Mouse (Mus musculus) hindlimb bud, embryonic 11.5 days (tissue): ENCODE results near the gene Rftn1.

Experiments
- DNase-seq: peaks from one replicate; pipeline ENCODE4 v3.0.0-alpha.2; 2012; ENCODE audit warnings: low read depth, low spot score; ENCODE audit errors: extremely low spot score

The Rftn1 gene

DNA sequence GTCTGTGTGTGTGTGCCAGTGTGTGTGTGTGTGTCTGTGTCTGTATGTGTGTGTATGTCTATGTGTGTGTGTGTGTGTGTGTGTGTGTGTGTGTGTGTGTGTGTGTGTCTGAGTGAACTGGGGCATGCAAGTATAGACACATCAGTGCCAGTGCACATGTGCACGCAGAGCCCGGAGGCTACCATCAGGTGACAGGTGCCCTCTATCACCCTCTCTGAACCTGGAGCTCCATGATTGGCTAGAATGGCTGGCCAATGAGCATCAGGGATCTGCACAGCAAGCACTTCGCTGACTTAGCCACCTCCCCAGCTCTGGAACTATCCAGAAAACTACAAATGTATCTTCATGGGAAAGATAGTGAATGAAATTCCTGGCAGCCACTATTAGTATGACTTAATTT lies 16.7 kb downstream of the Rftn1 start:
- no peak for DNase-seq

DNA sequence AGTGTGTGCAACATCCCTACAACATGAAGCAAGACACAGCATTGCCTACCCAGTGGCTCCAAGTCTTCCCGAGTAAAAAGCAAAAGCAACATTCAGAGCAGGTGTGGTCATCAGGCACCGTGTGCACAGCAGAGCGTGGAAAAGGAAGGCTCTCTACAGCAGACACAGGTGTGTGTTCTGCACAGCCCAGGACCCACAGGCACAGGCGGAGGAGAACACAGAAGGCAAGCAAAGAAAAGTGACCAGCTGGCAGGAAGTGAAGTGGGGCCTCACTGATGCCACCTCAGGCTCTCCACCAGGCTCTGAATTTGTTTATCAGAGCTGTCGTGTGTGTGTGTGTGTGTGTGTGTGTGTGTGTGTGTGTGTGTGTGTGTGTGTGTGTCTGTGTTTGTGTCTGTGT lies 17.1 kb downstream of the Rftn1 start:
- DNase-seq = no peak

DNA sequence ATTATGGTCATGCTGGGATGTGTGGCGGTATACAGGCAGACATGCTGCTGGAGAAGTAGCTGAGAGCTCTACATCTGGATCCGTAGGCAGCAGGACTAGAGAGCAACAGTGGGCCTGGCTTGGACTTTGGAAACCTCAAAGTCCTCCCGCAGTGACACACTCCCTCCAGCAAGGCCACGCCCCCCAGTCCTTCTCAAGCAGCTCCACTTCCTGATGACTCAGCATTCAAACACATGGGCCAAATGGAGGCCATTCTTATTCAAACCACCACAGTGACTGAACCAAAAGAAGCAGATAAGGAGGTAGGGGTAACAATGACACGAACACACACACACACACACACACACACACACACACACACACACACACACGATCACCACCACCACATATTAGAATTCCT lies 17.7 kb downstream of the Rftn1 start:
- no peak for DNase-seq

DNA sequence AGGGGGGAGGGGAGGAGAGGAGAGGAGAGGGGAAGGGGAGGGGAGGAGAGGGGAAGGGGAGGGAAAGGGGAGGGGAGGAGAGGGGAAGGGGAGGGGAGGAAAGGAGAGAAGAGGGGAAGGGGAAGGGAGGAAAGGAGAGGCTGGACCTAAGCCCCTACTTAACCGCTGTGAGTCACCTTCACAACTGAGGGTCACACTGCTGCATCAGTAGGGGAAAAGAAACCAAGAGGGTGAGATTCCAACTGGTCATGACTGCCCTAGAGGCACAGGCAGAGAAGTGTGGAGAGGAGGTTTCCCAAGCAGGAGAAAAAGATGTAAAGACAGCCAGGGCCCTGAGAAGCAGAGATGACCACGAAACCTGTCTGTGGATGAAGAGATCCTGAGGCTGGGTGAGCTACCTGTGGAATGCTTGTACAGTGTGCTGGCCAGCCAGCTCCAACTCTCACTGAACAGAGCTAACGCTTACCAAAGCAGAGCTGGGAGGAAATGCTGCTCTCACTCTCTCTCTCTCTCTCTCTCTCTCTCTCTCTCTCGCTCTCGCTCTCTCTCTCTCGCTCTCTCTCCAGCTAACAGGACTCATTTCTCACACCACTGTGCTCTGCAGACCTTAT lies 19.4 kb downstream of the Rftn1 start:
- no peak for DNase-seq

DNA sequence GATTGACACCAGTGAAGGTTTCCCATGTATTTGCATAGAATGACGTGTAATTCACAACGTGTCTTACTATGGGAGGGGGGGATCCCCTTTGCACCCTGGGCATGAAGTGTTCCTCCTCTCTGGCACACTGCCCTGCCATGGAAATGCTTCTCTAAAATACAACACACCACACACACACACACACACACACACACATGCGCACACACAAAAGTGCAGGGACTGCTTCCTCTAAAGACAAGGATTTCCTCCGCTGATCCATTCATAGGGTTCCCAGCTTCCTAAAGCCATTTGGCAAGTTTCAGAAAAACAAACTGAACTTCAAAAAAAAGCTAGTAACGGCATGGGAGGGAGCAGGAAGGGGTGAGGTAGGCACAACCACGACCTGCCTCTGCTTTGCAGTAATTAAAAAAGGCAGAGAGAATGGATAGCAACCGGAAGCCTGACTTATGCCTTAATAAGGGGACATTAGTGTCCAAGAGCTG lies 20.5 kb downstream of the Rftn1 start:
- DNase-seq = no peak

DNA sequence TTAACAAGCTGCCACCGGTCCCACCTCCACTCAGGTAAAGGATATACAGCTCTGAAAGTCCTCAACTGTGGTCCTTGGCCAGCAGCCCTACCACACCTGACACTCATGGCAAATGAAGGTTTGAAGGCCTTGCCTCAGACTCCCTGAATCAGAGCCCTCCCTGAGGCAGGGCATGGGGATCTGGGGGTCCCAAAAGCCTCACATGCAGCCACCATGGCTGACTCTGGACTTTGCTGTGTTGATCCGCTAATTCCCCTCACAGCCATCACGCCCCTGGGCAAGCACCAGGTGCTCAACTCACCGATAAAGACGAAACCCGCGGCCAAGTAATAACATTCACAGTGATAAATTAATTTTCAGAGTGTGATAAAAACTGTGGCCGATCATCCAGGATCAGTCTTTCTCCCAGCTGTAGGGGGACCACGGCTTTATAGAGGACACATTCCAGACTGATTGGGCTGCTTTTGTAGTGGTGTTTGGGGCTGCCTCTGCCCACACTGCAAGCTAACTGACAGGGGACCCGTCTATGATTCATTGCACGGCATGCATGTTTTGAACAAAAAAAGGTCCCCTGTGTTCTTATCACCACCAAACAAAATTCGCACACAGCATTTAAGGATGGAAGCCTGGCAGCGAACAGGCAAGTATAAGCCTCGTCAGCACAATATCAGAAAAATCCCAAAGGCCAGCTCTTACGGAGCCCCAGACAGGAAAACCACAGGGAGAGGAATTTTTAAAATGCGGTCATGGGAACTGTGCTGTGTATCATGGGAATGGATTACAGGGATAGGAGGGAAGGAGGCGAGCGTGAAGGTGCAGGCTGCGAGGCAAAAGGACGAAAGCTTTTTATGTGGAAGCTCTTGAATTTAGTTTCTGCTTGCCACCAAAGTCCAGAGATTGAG lies 29.3 kb downstream of the Rftn1 start:
- DNase-seq = no peak

DNA sequence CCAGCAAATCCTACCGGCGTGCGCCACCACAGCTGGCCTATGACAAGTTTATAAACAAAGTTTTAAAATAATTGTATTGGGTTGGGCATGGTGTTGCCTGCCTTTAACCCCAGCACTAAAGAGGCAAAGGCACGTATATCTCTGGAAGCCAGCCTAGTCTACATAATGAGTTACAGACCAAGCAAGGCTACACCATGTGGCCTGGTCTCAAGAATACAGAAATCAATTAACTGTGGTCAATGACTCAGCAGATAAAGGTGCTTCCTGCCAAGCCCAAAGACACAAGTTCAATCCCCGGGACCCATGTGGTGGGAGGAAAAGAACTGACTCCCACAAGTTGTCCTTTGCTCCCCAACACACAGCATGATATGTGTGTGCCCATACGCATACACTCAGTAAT lies 30.1 kb downstream of the Rftn1 start:
- DNase-seq = no peak

DNA sequence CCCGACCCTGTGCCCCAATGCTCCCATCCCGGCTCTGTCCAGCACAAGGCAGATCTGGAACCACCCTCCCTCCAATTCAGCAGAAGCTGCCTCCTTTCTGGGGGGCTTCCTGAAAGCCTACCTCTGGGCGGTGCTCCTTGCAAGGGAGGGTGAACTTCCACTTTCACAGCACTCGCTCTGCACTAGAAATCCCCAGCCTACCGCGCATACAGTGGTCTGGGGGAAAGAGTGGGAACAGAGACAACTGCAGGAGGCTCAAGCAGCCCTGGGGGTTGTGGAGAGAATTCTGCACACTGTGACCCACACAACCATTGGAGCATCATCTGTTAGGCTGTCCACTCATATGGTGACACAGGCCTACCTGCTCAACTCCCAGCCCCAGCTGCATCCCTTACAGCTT lies 30.7 kb downstream of the Rftn1 start:
- DNase-seq = no peak

DNA sequence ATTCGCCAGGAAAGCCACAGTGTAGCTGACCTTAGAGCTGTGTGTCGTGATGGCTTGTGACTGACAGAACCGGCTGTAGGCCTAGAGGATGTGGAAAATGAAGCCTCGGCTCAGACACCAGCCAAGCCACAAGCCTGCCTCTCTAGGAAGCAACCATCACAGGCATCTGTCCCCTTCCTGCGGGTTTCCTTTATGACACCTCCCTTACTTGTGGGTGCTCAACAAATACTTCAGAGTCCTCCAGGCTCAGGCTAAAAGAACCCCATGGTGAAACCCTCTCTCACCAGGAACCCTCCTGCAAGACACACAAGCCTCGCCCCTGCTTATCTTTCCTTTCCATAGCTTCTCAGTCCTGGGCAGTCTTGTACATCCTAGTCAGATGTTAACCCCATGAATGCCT lies 31.9 kb downstream of the Rftn1 start:
- DNase-seq = no peak

DNA sequence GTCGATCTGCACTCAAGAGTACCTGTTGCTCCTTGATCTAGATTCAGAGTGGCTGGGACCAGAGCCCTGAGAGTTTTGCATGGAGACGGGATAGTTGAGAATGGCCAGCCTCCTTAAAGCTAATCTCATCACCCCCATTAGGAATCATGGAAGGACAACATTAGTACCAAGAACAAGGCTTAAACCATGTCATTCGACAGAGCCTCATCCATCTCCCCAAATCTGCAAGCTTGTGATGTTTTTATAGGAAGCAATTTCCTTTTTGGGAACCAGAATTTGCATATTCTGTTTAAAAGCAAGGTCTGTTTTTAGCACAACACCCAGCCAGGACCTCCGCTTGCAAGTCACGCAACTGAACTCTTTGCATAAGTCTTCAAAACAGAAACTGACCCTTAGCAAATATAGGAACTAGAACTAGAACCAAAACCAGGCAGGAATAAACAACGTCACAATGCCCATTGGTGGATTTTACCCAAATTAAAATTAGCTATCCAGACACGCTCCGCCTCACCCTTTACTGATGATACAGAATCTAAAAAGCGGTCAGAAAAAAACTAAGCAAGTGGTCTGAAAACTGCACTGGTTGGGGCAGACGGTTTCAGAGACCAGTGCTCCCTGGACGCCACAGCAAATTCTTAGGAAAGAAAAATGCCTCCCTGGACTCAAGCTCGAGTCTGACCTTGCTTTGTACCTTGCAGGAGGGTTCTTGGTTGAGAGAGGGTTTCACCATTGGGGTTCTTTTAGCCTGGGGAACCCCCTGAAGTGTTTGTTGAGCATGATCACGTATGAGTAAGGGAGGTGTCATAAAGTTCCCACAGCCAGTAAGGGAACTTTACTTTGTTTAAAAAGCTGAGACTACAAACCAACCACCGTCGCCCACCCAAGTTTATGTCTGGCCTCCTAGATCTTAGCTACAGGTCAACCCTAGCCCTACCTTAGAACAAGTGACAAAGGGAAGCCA lies 33.0 kb downstream of the Rftn1 start:
- no peak for DNase-seq

DNA sequence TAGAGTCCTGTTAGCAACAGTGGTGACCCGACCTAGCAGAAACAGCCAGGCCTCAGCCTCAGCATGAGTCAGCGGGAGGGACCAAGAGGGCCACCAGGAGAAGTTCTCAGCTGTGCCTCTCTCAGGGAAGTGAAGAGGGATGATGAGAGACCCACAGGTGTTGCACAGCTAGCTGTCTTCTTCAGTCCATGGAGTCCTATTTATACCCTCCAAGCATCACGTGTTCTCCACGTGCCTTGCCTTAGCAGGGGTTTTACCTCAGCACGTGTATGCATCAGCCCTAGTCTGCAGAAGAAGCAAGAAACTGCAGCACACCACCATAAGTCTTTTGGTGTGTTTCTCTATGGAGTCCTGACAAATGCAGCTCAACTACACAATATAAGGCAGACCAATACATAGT lies 38.4 kb downstream of the Rftn1 start:
- no peak for DNase-seq

DNA sequence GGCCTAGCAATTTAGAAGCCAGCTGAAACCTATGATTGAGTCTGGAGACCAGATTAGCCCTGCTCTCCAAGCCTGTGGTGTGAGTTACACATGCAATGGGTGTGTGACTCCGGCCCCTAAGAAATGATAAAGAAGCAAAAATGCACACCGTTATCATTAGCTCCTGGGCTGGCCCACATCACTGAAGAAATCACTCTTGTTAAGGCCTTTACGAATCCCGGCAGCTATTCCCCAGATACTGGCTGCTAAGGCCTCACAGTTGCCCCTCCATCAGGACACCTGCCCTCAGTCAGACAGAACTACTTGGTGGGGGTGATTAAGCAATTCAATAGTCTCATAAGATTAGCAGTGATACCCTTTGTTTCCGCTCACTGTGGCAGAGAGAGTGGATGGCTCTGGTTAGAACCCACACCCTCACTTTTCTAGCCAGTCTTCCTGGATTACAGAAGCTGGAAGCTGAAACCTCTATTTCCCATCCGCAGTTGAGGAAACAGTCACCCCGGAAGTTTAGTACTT lies 39.2 kb downstream of the Rftn1 start:
- DNase-seq = no peak

DNA sequence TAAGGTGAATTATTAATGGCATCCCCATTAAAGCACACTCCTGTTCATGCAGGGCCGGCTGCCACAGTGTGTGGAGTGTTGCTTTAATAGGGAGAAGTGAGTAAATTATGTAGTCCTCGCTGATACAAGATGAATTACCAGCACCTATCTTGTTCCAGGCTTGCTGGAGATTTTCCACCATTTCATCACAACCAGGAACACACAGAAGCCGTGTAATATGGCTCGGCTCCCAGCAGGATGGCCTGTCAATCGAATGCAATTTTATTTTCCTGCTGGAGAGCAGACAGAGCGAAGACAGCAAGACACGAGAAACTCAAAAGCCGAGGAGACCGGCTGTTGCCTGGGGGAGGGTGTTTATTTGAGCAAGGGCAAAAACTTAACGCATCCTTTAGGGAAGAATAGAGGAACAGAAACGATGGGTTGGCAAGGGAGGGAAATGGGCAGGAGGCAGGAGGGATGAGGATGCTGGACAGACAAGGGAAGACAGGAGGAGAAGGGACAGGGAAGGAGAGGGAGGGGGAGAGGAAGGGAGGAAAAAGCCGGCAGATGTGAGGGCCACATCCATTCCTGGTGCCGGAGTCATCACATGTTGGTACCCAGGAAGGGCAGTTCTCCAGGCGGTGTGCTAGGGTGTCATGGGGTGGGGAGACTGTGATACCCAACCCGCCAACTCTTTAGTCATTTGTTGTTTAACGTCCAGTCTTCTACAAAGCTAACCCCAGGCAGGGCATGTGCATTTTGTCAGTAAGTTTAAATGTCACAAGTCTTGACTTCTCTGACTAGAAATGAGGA lies 39.9 kb downstream of the Rftn1 start:
- no peak for DNase-seq

DNA sequence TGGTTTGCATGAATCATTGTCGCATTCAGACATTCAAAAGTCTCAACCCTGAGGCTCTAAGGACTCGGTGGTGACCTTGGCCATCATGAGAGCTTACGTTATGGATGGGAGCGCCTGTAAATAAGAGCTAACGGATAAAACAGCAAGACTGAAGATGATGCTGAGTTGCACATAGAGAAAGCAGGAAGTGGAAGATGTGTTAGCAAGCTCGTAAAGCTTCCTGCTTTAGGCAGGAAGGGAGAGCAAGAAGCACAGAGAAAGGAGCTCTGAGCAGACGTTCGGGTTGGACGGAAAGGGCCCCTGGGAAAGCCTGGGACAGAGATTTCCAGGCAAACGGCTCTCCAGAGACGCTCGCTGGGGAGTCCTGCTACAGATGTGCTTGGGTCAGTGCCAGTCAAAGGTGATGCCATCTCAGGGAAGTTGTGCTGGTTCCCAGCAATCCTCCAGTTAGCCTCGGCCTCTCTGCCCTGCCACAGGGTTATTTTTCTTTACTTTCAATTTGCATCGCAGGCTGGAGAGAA lies 40.7 kb downstream of the Rftn1 start:
- DNase-seq = no peak

DNA sequence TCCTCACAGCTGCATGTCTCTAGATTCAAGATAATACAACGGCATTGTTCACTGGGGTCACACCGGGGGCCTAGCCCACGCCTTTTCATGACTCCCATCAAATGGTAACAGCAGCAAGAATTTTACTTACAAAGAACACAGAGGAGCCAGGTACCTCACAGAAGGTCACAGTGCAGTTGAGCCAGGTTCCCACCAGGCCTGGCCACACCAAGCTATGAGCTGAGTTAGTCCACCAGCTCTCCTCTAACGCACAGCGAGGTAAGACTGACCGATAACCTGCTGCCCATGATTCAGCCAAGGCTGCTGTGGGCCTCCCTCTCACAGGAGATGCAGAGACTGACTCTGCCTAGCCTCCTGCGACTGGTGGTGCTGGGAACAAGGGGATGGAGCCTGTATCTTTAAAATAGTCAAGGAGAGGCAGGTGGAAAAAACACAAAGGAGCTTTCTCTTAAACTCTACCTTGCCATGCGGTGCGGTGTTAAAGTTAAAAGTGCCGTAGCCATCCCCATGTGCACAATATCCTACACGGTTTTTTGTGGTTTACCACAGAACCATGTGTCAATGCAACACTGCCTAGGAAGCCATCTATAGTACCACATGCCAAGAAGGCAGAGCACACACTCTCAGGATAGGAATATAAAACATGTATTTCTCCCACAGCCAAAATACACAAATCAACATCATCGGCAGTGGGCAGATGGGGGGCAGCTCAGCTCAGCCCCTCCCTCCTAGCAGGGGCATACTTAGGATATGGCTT lies 42.5 kb downstream of the Rftn1 start:
- no peak for DNase-seq

DNA sequence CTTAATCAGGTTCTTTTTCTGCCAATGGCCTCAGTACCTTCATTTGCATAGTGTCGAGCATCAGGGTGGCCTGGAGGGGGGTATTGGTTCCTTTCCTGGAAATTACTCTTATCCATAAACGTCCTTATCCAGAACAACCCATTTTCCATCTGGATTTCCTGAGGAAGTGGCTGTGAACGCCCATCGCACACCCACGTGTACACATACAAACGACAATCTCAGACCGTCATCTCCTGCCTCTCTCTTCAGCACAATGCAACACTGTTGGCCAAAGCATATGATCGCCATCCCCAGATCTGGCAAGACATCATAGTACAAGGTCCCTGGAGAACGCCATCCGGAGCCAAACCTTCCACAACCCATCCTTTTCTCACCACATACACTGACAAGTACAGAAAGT lies 47.1 kb downstream of the Rftn1 start:
- DNase-seq = no peak

DNA sequence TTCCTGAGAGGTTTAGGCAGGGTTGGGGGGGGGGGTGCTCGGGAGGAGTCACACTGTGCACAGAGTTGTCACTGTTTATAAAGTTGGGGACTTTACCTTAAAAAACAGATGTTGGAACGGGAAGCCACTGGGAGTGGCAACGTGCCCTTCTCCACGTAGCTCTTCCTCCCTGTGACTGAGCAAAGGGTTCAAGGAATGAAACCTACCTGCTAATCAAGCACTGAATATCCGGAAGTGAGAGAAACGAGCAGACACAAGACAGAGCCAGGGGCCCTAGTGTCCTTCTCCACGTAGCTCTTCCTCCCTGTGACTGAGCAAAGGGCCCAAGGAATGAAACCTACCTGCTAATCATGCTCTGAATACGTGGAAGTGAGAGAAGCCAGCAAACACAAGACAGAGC lies 47.9 kb downstream of the Rftn1 start:
- DNase-seq = no peak

DNA sequence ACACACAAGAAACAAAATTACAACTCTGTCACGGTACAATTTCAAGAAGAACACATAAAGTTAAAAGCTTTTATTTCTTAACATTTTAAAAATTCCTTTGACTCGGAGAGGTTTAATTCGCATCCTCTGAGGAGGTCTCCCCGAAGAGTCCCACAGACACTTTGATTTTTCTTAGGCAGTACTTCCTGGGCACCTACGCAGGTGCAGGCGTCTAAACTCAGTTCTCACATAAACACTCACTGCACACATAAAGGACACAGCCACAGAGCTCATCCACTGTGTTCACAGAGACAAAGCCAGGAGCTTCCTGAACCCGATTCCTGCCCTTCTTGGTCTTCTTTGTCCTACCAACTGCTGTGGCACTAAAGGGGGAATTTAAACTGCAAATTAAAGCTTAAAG lies 48.3 kb downstream of the Rftn1 start:
- no peak for DNase-seq

DNA sequence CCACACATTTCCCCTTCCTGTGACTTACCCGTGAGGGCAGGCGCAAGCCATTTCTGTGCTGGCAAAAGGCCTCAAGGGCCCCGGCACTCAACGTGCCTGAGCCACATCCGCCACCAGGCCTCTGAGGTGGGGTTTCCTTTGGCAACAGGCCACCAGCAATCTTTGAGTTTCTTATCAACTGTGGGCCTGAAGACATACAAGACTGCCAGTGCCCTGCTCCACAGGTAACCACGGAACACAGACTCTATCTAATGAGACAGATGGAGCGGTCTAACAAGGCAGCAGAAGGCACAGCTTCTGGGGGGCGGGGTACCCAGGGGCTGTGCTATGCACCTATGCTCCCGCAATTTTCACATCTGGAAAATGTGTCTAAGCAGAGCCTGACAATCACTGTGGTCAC lies 54.4 kb downstream of the Rftn1 start:
- no peak for DNase-seq
